Mouse (Mus musculus) B cell, adult 2 months (primary cell): ENCODE results near the gene Slc18b1.

Experiments
- DNase-seq, 2 experiments: peaks; one replicate each; pipeline ENCODE4 v3.0.0; 2022

Slc18b1 gene

GRCm38 (mm10) chr10:23811635-23812437, 15.1 kb downstream of the Slc18b1 start:
- peak; percentile 80 to 82 for DNase-seq

- no peak for DNase-seq
These were observed 15.6 kb downstream of the Slc18b1 start for GRCm38 (mm10) chr10:23812438-23812759.

GRCm38 (mm10) chr10:23812852-23813766, 16.3 kb downstream of the Slc18b1 start:
- no peak for DNase-seq

- peak; percentile 83 to 84 for DNase-seq
These were observed 18.4 kb downstream of the Slc18b1 start for GRCm38 (mm10) chr10:23815168-23815567.

GRCm38 (mm10) chr10:23816241-23816640, 19.5 kb downstream of the Slc18b1 start:
- no peak for DNase-seq

- DNase-seq: no peak
These were observed 29.7 kb downstream of the Slc18b1 start for GRCm38 (mm10) chr10:23826516-23826915.

- no peak for DNase-seq
These were observed 39.5 kb downstream of the Slc18b1 start for GRCm38 (mm10) chr10:23836003-23836964.

GRCm38 (mm10) chr10:23837115-23837514, 40.3 kb downstream of the Slc18b1 start:
- DNase-seq: no peak

- DNase-seq: no peak
These were observed 42.1 kb downstream of the Slc18b1 start for GRCm38 (mm10) chr10:23838910-23839309.

- DNase-seq: no peak
These were observed 42.6 kb downstream of the Slc18b1 start for GRCm38 (mm10) chr10:23839368-23839767.

GRCm38 (mm10) chr10:23840496-23840895, 43.7 kb downstream of the Slc18b1 start:
- peak; percentile 8 to 9 for DNase-seq

GRCm38 (mm10) chr10:23851228-23851912, 54.6 kb downstream of the Slc18b1 start, which contains the start of gene Vnn3:
TSS of gene Vnn3 (plus strand) at chr10:23851462.
- no peak for DNase-seq

- no peak for DNase-seq
These were observed 55.3 kb downstream of the Slc18b1 start for GRCm38 (mm10) chr10:23852096-23852495.

- DNase-seq: no peak
These were observed 67.9 kb downstream of the Slc18b1 start for GRCm38 (mm10) chr10:23864362-23865312.
